Mouse (Mus musculus) heart, embryonic 13.5 days (tissue): Measurements from ENCODE around the gene Col18a1. TPM values are rescaled to one million over a fixed set of nuclear protein-coding genes. Genes with fewer than 3 reads are reported as not detected.

Experiments used
- ATAC-seq: fragments of 200-750 bp; cut with Nextera tagmentation; 2 replicates; pipeline ENCODE4 v1.8.0; 2017; ENCODE audit warnings: moderate TSS enrichment; ENCODE audit not compliant: insufficient number of reproducible peaks, low FRiP score, low TSS enrichment; ENCODE audit errors: extremely low read depth
- H3K27ac ChIP-seq: fragments of 300-500 bp; sonication (generic); replicated peaks from 2 replicates; pipeline ENCODE4 v1.5.1; 2015; ENCODE audit warnings: moderate library complexity, mild to moderate bottlenecking, inconsistent platforms
- H3K27me3 ChIP-seq: fragments of 300-500 bp; sonication (generic); replicated peaks from 2 replicates; pipeline ENCODE4 v1.6.1; 2015; ENCODE audit warnings: mild to moderate bottlenecking, inconsistent platforms
- H3K36me3 ChIP-seq: fragments of 300-500 bp; sonication (generic); 2 replicates; pipeline ENCODE4 v1.6.1; 2015; ENCODE audit warnings: mild to moderate bottlenecking, inconsistent platforms
- H3K4me1 ChIP-seq: fragments of 300-500 bp; sonication (generic); 2 replicates; pipeline ENCODE4 v1.6.1; 2015; ENCODE audit warnings: inconsistent platforms
- H3K4me2 ChIP-seq: fragments of 300-500 bp; sonication (generic); 2 replicates; pipeline ENCODE4 v1.6.1; 2015; ENCODE audit warnings: inconsistent platforms, mild to moderate bottlenecking, moderate library complexity
- H3K4me3 ChIP-seq: fragments of 300-500 bp; sonication (generic); 2 replicates; pipeline ENCODE4 v1.5.1; 2015; ENCODE audit warnings: moderate library complexity, mild to moderate bottlenecking, inconsistent platforms
- H3K9ac ChIP-seq: fragments of 300-500 bp; sonication (generic); 2 replicates; pipeline ENCODE4 v1.6.1; 2015; ENCODE audit warnings: inconsistent platforms, mild to moderate bottlenecking, moderate library complexity
- H3K9me3 ChIP-seq: fragments of 300-500 bp; sonication (generic); 2 replicates; pipeline ENCODE4 v1.6.1; 2016; ENCODE audit warnings: inconsistent platforms
- WGBS: fragments of 180-500 bp; shearing (Covaris S2); methylation state at CpG from one replicate; pipeline ENCODE4 v1.1.7; 2015; ENCODE audit warnings: mixed read lengths; 5-methylcytosine and 5-hydroxymethylcytosine counted together
- polyA plus RNA-seq: library from polyadenylated mRNA; unstranded; fragments of >200 nt; fragmentation: Nextera tagmentation; extraction: Ambion mirVana; gene quantifications from 2 replicates; pipeline ENCODE4 v1.2.1, GENCODE M21; 2015

Col18a1 gene
- polyA plus RNA-seq, 1 experiment from 2014 or later: 155 TPM

- Histone ChIP-seq H3K36me3 (peaks cover 3% of the 10 kb centered on the region; the same call in 1 of the 2 replicates), H3K4me1 (peaks cover 49% of the 10 kb centered on the region), H3K27me3 (no peaks in the 10 kb centered on the region), H3K4me2 (no peak overlapping the region), H3K4me3 (no peak overlapping the region), H3K9me3 (no peaks in the 10 kb centered on the region), H3K27ac (peak overlapping the region; percentile 15; the same call in 1 of the 2 replicates), H3K9ac (no peak overlapping the region)
- ATAC-seq: no peak
- WGBS: 62% methylated on average over 8 of the region's 8 CpGs
These were observed 42.4 kb downstream of the Col18a1 start for GRCm38 (mm10) chr10:77123953-77124352.

GRCm38 (mm10) chr10:77121287-77122022 is 44.9 kb downstream of the Col18a1 start:
- no peaks in the 10 kb centered on the region for H3K27me3 ChIP-seq
- peaks cover 68% of the 10 kb centered on the region for H3K4me1 ChIP-seq
- no peak overlapping the region for H3K4me3 ChIP-seq
- H3K9me3 ChIP-seq: no peaks in the 10 kb centered on the region
- 74% methylated on average over 7 of the region's 8 CpGs for WGBS
- ATAC-seq: no peak
- H3K36me3 ChIP-seq: no peaks in the 10 kb centered on the region
- H3K4me2 ChIP-seq: no peak overlapping the region
- no peak overlapping the region for H3K9ac ChIP-seq
- H3K27ac ChIP-seq: no peak overlapping the region

GRCm38 (mm10) chr10:77120501-77120900 is 45.8 kb downstream of the Col18a1 start:
- H3K27me3 ChIP-seq: no peaks in the 10 kb centered on the region
- 76% methylated on average over 4 of the region's 4 CpGs for WGBS
- no peaks in the 10 kb centered on the region for H3K36me3 ChIP-seq
- no peak overlapping the region for H3K4me3 ChIP-seq
- no peak overlapping the region for H3K4me2 ChIP-seq
- H3K9me3 ChIP-seq: no peaks in the 10 kb centered on the region
- no peak overlapping the region for H3K27ac ChIP-seq
- H3K4me1 ChIP-seq: peaks cover 65% of the 10 kb centered on the region
- ATAC-seq: no peak
- no peak overlapping the region for H3K9ac ChIP-seq

- ATAC-seq: no peak
- WGBS: 87% methylated on average over 11 of the region's 11 CpGs
- Histone ChIP-seq H3K9ac (no peak overlapping the region), H3K36me3 (no peaks in the 10 kb centered on the region), H3K9me3 (no peaks in the 10 kb centered on the region), H3K4me1 (peaks cover 59% of the 10 kb centered on the region), H3K27me3 (no peaks in the 10 kb centered on the region), H3K4me2 (no peak overlapping the region), H3K27ac (no peak overlapping the region), H3K4me3 (no peak overlapping the region)
These were observed 46.9 kb downstream of the Col18a1 start for GRCm38 (mm10) chr10:77119437-77119836.

- Histone ChIP-seq H3K9ac (no peak overlapping the region), H3K9me3 (no peaks in the 10 kb centered on the region), H3K27me3 (no peaks in the 10 kb centered on the region), H3K27ac (no peak overlapping the region), H3K4me3 (no peak overlapping the region), H3K36me3 (no peaks in the 10 kb centered on the region), H3K4me2 (no peak overlapping the region), H3K4me1 (peaks cover 63% of the 10 kb centered on the region)
- WGBS: 73% methylated on average over 1 of the region's 1 CpGs
- ATAC-seq: no peak
These were observed 48.0 kb downstream of the Col18a1 start for GRCm38 (mm10) chr10:77118361-77118760.

GRCm38 (mm10) chr10:77116537-77117455 is 49.6 kb downstream of the Col18a1 start:
- no peak for ATAC-seq
- Histone ChIP-seq H3K9ac (no peak overlapping the region), H3K27ac (peak overlapping the region; percentile 29), H3K9me3 (no peaks in the 10 kb centered on the region), H3K36me3 (no peaks in the 10 kb centered on the region), H3K27me3 (no peaks in the 10 kb centered on the region), H3K4me3 (no peak overlapping the region), H3K4me2 (no peak overlapping the region), H3K4me1 (peaks cover 64% of the 10 kb centered on the region)
- 38% methylated on average over 4 of the region's 4 CpGs for WGBS

- H3K4me1 ChIP-seq: peaks cover 83% of the 10 kb centered on the region
These were observed 52.7 kb downstream of the Col18a1 start for GRCm38 (mm10) chr10:77113489-77114240.

GRCm38 (mm10) chr10:77111550-77112249 is 54.6 kb downstream of the Col18a1 start:
- WGBS: 79% methylated on average over 4 of the region's 4 CpGs

More at GRCm38 (mm10) chr10:77113489-77114240, 52.7 kb downstream of the Col18a1 start:
- Histone ChIP-seq H3K4me3 (no peak overlapping the region), H3K4me2 (0 out of 2 replicates have a peak overlapping the region, but pooled peaks have one; percentile 12), H3K9ac (peak overlapping the region; percentile 44; the same call in 1 of the 2 replicates), H3K27ac (no peak overlapping the region), H3K27me3 (no peaks in the 10 kb centered on the region), H3K36me3 (no peaks in the 10 kb centered on the region), H3K9me3 (no peaks in the 10 kb centered on the region)
- ATAC-seq: no peak
- WGBS: 47% methylated on average over 19 of the region's 19 CpGs

GRCm38 (mm10) chr10:77110843-77111242 is 55.5 kb downstream of the Col18a1 start:
- H3K9me3 ChIP-seq: no peaks in the 10 kb centered on the region
- no peak overlapping the region for H3K4me3 ChIP-seq
- no peak for ATAC-seq
- 0 out of 2 replicates have a peak overlapping the region, but pooled peaks have one; percentile 32 for H3K27ac ChIP-seq
- no peak overlapping the region for H3K9ac ChIP-seq
- peaks cover 65% of the 10 kb centered on the region for H3K4me1 ChIP-seq
- 0 out of 2 replicates have a peak, but pooled peaks cover 3% of the 10 kb centered on the region for H3K36me3 ChIP-seq
- 59% methylated on average over 7 of the region's 7 CpGs for WGBS
- H3K4me2 ChIP-seq: no peak overlapping the region
- no peaks in the 10 kb centered on the region for H3K27me3 ChIP-seq

More at GRCm38 (mm10) chr10:77111550-77112249, 54.6 kb downstream of the Col18a1 start:
- no peak overlapping the region for H3K4me3 ChIP-seq
- peaks cover 72% of the 10 kb centered on the region for H3K4me1 ChIP-seq
- no peaks in the 10 kb centered on the region for H3K27me3 ChIP-seq
- no peaks in the 10 kb centered on the region for H3K9me3 ChIP-seq
- H3K36me3 ChIP-seq: 0 out of 2 replicates have a peak, but pooled peaks cover 2% of the 10 kb centered on the region
- no peak overlapping the region for H3K4me2 ChIP-seq
- no peak overlapping the region for H3K27ac ChIP-seq
- no peak overlapping the region for H3K9ac ChIP-seq
- no peak for ATAC-seq

- peaks cover 65% of the 10 kb centered on the region for H3K4me1 ChIP-seq
- peak overlapping the region; percentile 31; the same call in 1 of the 2 replicates for H3K27ac ChIP-seq
- WGBS: 54% methylated on average over 9 of the region's 9 CpGs
- H3K9me3 ChIP-seq: no peaks in the 10 kb centered on the region
- no peaks in the 10 kb centered on the region for H3K27me3 ChIP-seq
- 0 out of 2 replicates have a peak, but pooled peaks cover 3% of the 10 kb centered on the region for H3K36me3 ChIP-seq
- no peak overlapping the region for H3K4me3 ChIP-seq
- 0 out of 2 replicates have a peak overlapping the region, but pooled peaks have one; percentile 8 for H3K9ac ChIP-seq
- no peak overlapping the region for H3K4me2 ChIP-seq
- ATAC-seq: no peak
These were observed 56.3 kb downstream of the Col18a1 start for GRCm38 (mm10) chr10:77110010-77110409.
